Mouse (Mus musculus) forebrain, embryonic 10.5 days (tissue): ENCODE data around the gene Chad. TPM values are rescaled to one million over a fixed set of nuclear protein-coding genes. Genes with fewer than 3 reads are reported as not detected.
A peak's percentile ranks its signal among the peaks of the same experiment; 100 is the strongest.

ENCODE experiments used
- DNase-seq: peaks from one replicate; pipeline ENCODE4 v3.0.0-alpha.2; 2017; ENCODE audit warnings: low spot score; ENCODE audit errors: extremely low spot score
- H3K27ac ChIP-seq: fragments of 300-500 bp; sonication (generic); 2 replicates; pipeline ENCODE4 v1.5.1; 2016; ENCODE audit warnings: mild to moderate bottlenecking
- H3K27me3 ChIP-seq: fragments of 300-500 bp; sonication (generic); 2 replicates; pipeline ENCODE4 v1.6.1; 2016; ENCODE audit warnings: mild to moderate bottlenecking; ENCODE audit not compliant: poor library complexity, severe bottlenecking
- H3K36me3 ChIP-seq: fragments of 300-500 bp; sonication (generic); replicated peaks from 2 replicates; pipeline ENCODE4 v1.6.1; 2016; ENCODE audit warnings: mild to moderate bottlenecking, moderate library complexity
- H3K4me1 ChIP-seq: fragments of 300-500 bp; sonication (generic); 2 replicates; pipeline ENCODE4 v1.6.1; 2016
- H3K4me3 ChIP-seq: fragments of 300-500 bp; sonication (generic); 2 replicates; pipeline ENCODE4 v1.5.1; 2016; ENCODE audit warnings: mild to moderate bottlenecking, moderate library complexity
- H3K9me3 ChIP-seq: fragments of 300-500 bp; sonication (generic); 2 replicates; pipeline ENCODE4 v1.6.1; 2016; ENCODE audit warnings: mild to moderate bottlenecking, moderate library complexity
- WGBS: fragments of 180-500 bp; shearing (Covaris S2); methylation state at CpG from one replicate; pipeline ENCODE4 v1.1.7; 2016; 5-methylcytosine and 5-hydroxymethylcytosine counted together
- polyA plus RNA-seq: library from polyadenylated mRNA; unstranded; fragments of >200 nt; fragmentation: Nextera tagmentation; extraction: Ambion mirVana; gene quantifications from 2 replicates; pipeline ENCODE4 v1.2.1, GENCODE M21; 2016

Chad gene
- polyA plus RNA-seq, 1 experiment from 2014 or later, result 0.09 TPM

- Histone ChIP-seq H3K9me3 (no peaks in the 10 kb centered on the region), H3K4me1 (peaks cover 10% of the 10 kb centered on the region; the same call in 1 of the 2 replicates), H3K27me3 (peaks cover 4% of the 10 kb centered on the region), H3K36me3 (peaks cover 33% of the 10 kb centered on the region), H3K4me3 (no peak overlapping the region), H3K27ac (no peak overlapping the region)
- 87% methylated on average over 1 of the region's 1 CpGs for WGBS
- no peak for DNase-seq
Observed at GRCm38 (mm10) chr11:94571850-94572249, 7.0 kb downstream of the Chad start.

- no peak for DNase-seq
- Histone ChIP-seq H3K36me3 (peaks cover 16% of the 10 kb centered on the region), H3K4me3 (no peak overlapping the region), H3K9me3 (no peaks in the 10 kb centered on the region), H3K27ac (no peak overlapping the region), H3K27me3 (no peaks in the 10 kb centered on the region), H3K4me1 (peaks cover 14% of the 10 kb centered on the region; the same call in 1 of the 2 replicates)
- WGBS, result 22% methylated on average over 7 of the region's 7 CpGs
Observed at GRCm38 (mm10) chr11:94574560-94574959, 9.7 kb downstream of the Chad start.

GRCm38 (mm10) chr11:94575036-94575435, 10.2 kb downstream of the Chad start:
- Histone ChIP-seq H3K27ac (no peak overlapping the region), H3K4me1 (peaks cover 14% of the 10 kb centered on the region; the same call in 1 of the 2 replicates), H3K36me3 (peaks cover 11% of the 10 kb centered on the region), H3K9me3 (no peaks in the 10 kb centered on the region), H3K27me3 (no peaks in the 10 kb centered on the region), H3K4me3 (no peak overlapping the region)
- 77% methylated on average over 2 of the region's 2 CpGs for WGBS
- DNase-seq, result no peak

GRCm38 (mm10) chr11:94576361-94576760, 11.5 kb downstream of the Chad start:
- H3K27me3 ChIP-seq, result no peaks in the 10 kb centered on the region
- no peak for DNase-seq
- H3K36me3 ChIP-seq, result 0 out of 2 replicates have a peak, but pooled peaks cover 3% of the 10 kb centered on the region
- no peaks in the 10 kb centered on the region for H3K9me3 ChIP-seq
- no peak overlapping the region for H3K4me3 ChIP-seq
- peaks cover 3% of the 10 kb centered on the region; the same call in 1 of the 2 replicates for H3K4me1 ChIP-seq
- 90% methylated on average over 9 of the region's 9 CpGs for WGBS
- H3K27ac ChIP-seq, result no peak overlapping the region

- DNase-seq, result no peak
- 86% methylated on average over 5 of the region's 5 CpGs for WGBS
Observed at GRCm38 (mm10) chr11:94580111-94580740, 15.4 kb downstream of the Chad start.

GRCm38 (mm10) chr11:94585091-94585490, 20.2 kb downstream of the Chad start:
- 96% methylated on average over 9 of the region's 9 CpGs for WGBS
- H3K4me1 ChIP-seq, result peaks cover 3% of the 10 kb centered on the region; the same call in 1 of the 2 replicates
- no peaks in the 10 kb centered on the region; the same call in 1 of the 2 replicates for H3K36me3 ChIP-seq

More at GRCm38 (mm10) chr11:94580111-94580740, 15.4 kb downstream of the Chad start:
- Histone ChIP-seq H3K9me3 (no peaks in the 10 kb centered on the region), H3K4me1 (peaks cover 3% of the 10 kb centered on the region; the same call in 1 of the 2 replicates), H3K36me3 (0 out of 2 replicates have a peak, but pooled peaks cover 3% of the 10 kb centered on the region), H3K27me3 (no peaks in the 10 kb centered on the region), H3K4me3 (no peak overlapping the region), H3K27ac (no peak overlapping the region)

GRCm38 (mm10) chr11:94587511-94587910, 22.7 kb downstream of the Chad start:
- Histone ChIP-seq H3K36me3 (no peaks in the 10 kb centered on the region; the same call in 1 of the 2 replicates), H3K4me1 (peaks cover 19% of the 10 kb centered on the region), H3K27ac (no peak overlapping the region), H3K9me3 (no peaks in the 10 kb centered on the region), H3K27me3 (no peaks in the 10 kb centered on the region), H3K4me3 (no peak overlapping the region)
- 79% methylated on average over 6 of the region's 6 CpGs for WGBS
- no peak for DNase-seq

More at GRCm38 (mm10) chr11:94585091-94585490, 20.2 kb downstream of the Chad start:
- no peaks in the 10 kb centered on the region for H3K27me3 ChIP-seq
- no peak for DNase-seq
- H3K4me3 ChIP-seq, result no peak overlapping the region
- H3K27ac ChIP-seq, result no peak overlapping the region
- H3K9me3 ChIP-seq, result no peaks in the 10 kb centered on the region

GRCm38 (mm10) chr11:94596311-94596852, 31.5 kb downstream of the Chad start:
- H3K9me3 ChIP-seq, result no peaks in the 10 kb centered on the region
- H3K4me1 ChIP-seq, result peaks cover 22% of the 10 kb centered on the region
- no peak overlapping the region for H3K27ac ChIP-seq
- 66% methylated on average over 7 of the region's 7 CpGs for WGBS
- H3K36me3 ChIP-seq, result peaks cover 19% of the 10 kb centered on the region
- H3K4me3 ChIP-seq, result no peak overlapping the region
- DNase-seq, result no peak
- H3K27me3 ChIP-seq, result peaks cover 10% of the 10 kb centered on the region; the same call in 1 of the 2 replicates

- 97% methylated on average over 4 of the region's 4 CpGs for whole genome bisulfite sequencing
- no peak for DNase-seq
- H3K27me3 ChIP-seq, result peaks cover 14% of the 10 kb centered on the region
- peaks cover 19% of the 10 kb centered on the region for H3K36me3 ChIP-seq
- peaks cover 25% of the 10 kb centered on the region for H3K4me1 ChIP-seq
- H3K4me3 ChIP-seq, result no peak overlapping the region
- H3K27ac ChIP-seq, result no peak overlapping the region
- no peaks in the 10 kb centered on the region for H3K9me3 ChIP-seq
Observed at GRCm38 (mm10) chr11:94597319-94597718, 32.5 kb downstream of the Chad start.

DNA sequence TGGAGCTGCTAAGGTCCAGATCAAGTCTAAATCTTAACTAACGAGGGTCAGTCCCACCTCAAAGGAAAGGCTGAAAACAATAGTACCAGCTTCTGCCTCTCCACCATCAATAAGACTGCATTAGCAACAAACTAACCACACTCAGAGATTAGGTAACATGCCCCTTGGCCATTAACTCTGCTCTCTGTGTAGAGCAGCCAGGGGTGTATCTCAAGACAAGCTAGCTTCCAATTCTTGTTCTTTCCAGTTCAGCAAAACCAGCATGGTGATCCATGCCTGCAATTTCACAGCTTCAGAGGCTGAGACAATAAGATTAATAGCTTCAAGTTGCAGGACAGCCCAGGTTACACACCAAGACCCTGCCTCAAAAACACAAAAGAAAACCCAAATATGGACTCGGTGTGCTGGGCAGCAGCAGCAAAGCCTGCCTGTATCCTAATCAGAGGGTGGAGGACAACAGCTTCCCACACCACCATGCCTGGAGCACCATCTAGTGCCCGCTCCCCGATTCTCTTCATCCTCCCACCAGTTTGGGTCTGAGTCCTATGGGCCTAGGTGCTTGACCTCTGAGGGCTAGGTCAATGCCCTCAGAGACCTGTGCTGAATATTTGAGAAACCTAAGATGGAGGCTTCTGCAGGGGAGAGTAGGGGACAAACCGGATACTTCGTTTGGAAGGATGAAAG, 33.7 kb downstream of the Chad start:
- H3K4me3 ChIP-seq, result no peak overlapping the region
- DNase-seq, result no peak
- peaks cover 23% of the 10 kb centered on the region for H3K27me3 ChIP-seq
- 70% methylated on average over 6 of the region's 6 CpGs for WGBS
- no peaks in the 10 kb centered on the region for H3K9me3 ChIP-seq
- H3K36me3 ChIP-seq, result peaks cover 19% of the 10 kb centered on the region
- peaks cover 29% of the 10 kb centered on the region for H3K4me1 ChIP-seq
- H3K27ac ChIP-seq, result peak overlapping the region; percentile 8; the same call in 1 of the 2 replicates

GRCm38 (mm10) chr11:94600447-94600846, 35.6 kb downstream of the Chad start:
- H3K9me3 ChIP-seq, result no peaks in the 10 kb centered on the region
- H3K27me3 ChIP-seq, result peaks cover 23% of the 10 kb centered on the region
- 94% methylated on average over 7 of the region's 7 CpGs for WGBS
- H3K27ac ChIP-seq, result no peak overlapping the region
- H3K4me3 ChIP-seq, result peak overlapping the region; percentile 59; the same call in 1 of the 2 replicates
- DNase-seq, result no peak
- peaks cover 11% of the 10 kb centered on the region for H3K36me3 ChIP-seq
- peaks cover 29% of the 10 kb centered on the region for H3K4me1 ChIP-seq

- Histone ChIP-seq H3K27ac (peak within 1 kb of the TSS; percentile 88), H3K27me3 (peaks cover 23% of the 10 kb centered on the region), H3K9me3 (no peaks in the 10 kb centered on the region), H3K4me1 (peaks cover 29% of the 10 kb centered on the region), H3K36me3 (peaks cover 5% of the 10 kb centered on the region), H3K4me3 (peak within 1 kb of the TSS; percentile 59)
- 2% methylated on average over 52 of the region's 52 CpGs for WGBS
- peak; percentile 87 for DNase-seq
Observed at GRCm38 (mm10) chr11:94601321-94602281, 36.8 kb downstream of the Chad start, which contains the start of gene Acsf2. Gene Acsf2 (minus strand): TSS chr11:94601871.
